Mouse (Mus musculus) midbrain, embryonic 11.5 days (tissue): ENCODE data around the gene Eps8l3. TPM values are rescaled to one million over a fixed set of nuclear protein-coding genes. Genes with fewer than 3 reads are reported as not detected.
A peak's percentile ranks its signal among the peaks of the same experiment; 100 is the strongest.

Experiments used
- ATAC-seq: fragments of 200-750 bp; cut with Nextera tagmentation; 2 replicates; pipeline ENCODE4 v1.8.0; 2017; ENCODE audit warnings: moderate TSS enrichment, moderate library complexity; ENCODE audit not compliant: low FRiP score
- DNase-seq: peaks from one replicate; pipeline ENCODE4 v3.0.0; 2015; ENCODE audit warnings: low spot score; ENCODE audit errors: missing footprints
- H3K27ac ChIP-seq: fragments of 300-500 bp; sonication (generic); 2 replicates; pipeline ENCODE4 v1.5.1; 2014; ENCODE audit warnings: low read depth, low read length
- H3K27me3 ChIP-seq: fragments of 300-500 bp; sonication (generic); 2 replicates; pipeline ENCODE4 v1.6.1; 2014; ENCODE audit warnings: mild to moderate bottlenecking, low read length, moderate library complexity, mixed read lengths; ENCODE audit not compliant: control insufficient read depth, insufficient read depth
- H3K36me3 ChIP-seq: fragments of 300-500 bp; sonication (generic); 2 replicates; pipeline ENCODE4 v1.6.1; 2014; ENCODE audit warnings: mild to moderate bottlenecking, low read length, moderate library complexity, mixed read lengths; ENCODE audit not compliant: control insufficient read depth, insufficient read depth
- H3K4me1 ChIP-seq: fragments of 300-500 bp; sonication (generic); 2 replicates; pipeline ENCODE4 v1.6.1; 2014; ENCODE audit warnings: low read length; ENCODE audit not compliant: control insufficient read depth, insufficient read depth
- H3K4me2 ChIP-seq: fragments of 300-500 bp; sonication (generic); 2 replicates; pipeline ENCODE4 v1.6.1; 2014; ENCODE audit warnings: mild to moderate bottlenecking, moderate library complexity
- H3K4me3 ChIP-seq: fragments of 300-500 bp; sonication (generic); 2 replicates; pipeline ENCODE4 v1.5.1; 2014; ENCODE audit warnings: low read depth, low read length
- H3K9ac ChIP-seq: fragments of 300-500 bp; sonication (generic); 2 replicates; pipeline ENCODE4 v1.6.1; 2014; ENCODE audit warnings: low read length
- H3K9me3 ChIP-seq: fragments of 300-500 bp; sonication (generic); 2 replicates; pipeline ENCODE4 v1.6.1; 2016; ENCODE audit warnings: low read length; ENCODE audit not compliant: control insufficient read depth
- WGBS: fragments of 180-500 bp; shearing (Covaris S2); extraction: QIAGEN DNeasy Blood & Tissue Kit; methylation state at CpG from one replicate; pipeline ENCODE4 v1.1.7; 2014; 5-methylcytosine and 5-hydroxymethylcytosine counted together
- polyA plus RNA-seq: library from polyadenylated mRNA; unstranded; fragments of >200 nt; fragmentation: Nextera tagmentation; extraction: Ambion mirVana; gene quantifications from 2 replicates; pipeline ENCODE4 v1.2.1, GENCODE M21; 2014

Eps8l3 gene
- polyA plus RNA-seq, 1 experiment from 2014 or later: not detected

DNA sequence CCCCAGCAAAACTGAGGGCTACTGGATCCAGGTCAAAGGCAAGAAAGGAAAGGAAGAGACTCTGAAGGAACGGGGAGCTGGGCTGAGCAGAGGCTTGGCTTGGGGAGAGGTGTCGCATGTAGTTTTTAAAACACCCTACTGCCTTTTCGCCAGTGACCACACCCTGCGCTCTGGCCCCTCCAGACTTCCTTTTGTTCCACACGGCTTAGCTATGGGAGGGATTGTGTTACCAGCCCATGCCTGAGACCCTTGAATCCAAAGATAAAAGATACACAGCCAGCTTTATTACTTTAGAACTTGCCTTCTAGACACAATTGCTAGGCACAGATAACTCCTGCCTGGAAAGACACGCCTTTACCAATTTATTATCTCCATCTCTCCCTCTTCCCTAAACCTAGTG is 28.9 kb downstream of the Eps8l3 start:
- DNase-seq: no peak
- Histone ChIP-seq H3K27me3 (no peaks in the 10 kb centered on the region), H3K4me3 (no peak overlapping the region), H3K9me3 (no peaks in the 10 kb centered on the region), H3K36me3 (no peaks in the 10 kb centered on the region), H3K9ac (no peak overlapping the region), H3K4me2 (no peak overlapping the region), H3K27ac (no peak overlapping the region), H3K4me1 (no peaks in the 10 kb centered on the region)
- ATAC-seq: no peak
- WGBS: 66% methylated on average over 6 of the region's 6 CpGs

DNA sequence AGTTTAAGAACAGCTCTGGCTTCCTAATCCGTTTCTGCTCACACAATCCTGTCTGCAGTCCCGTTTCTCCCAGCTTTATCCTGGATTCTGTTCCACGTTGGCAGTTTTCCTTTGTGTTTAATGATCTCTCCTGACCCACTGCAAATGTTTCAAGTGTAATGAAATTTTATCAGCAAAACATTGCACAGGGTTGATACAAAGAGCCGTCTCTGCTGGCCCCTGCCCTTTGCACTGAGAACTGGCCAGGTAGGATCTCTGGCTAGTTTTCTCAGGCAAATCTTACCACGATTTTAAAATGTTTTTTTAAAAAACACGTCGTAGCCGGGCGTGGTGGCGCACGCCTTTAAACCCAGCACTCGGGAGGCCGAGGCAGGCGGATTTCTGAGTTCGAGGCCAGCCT is 39.6 kb downstream of the Eps8l3 start:
- H3K4me3 ChIP-seq: no peak overlapping the region
- WGBS: 75% methylated on average over 15 of the region's 15 CpGs
- H3K27ac ChIP-seq: no peak overlapping the region
- H3K9me3 ChIP-seq: no peaks in the 10 kb centered on the region
- DNase-seq: no peak
- ATAC-seq: no peak
- no peaks in the 10 kb centered on the region for H3K27me3 ChIP-seq
- no peak overlapping the region for H3K4me2 ChIP-seq
- H3K36me3 ChIP-seq: no peaks in the 10 kb centered on the region
- H3K4me1 ChIP-seq: no peaks in the 10 kb centered on the region
- H3K9ac ChIP-seq: no peak overlapping the region

DNA sequence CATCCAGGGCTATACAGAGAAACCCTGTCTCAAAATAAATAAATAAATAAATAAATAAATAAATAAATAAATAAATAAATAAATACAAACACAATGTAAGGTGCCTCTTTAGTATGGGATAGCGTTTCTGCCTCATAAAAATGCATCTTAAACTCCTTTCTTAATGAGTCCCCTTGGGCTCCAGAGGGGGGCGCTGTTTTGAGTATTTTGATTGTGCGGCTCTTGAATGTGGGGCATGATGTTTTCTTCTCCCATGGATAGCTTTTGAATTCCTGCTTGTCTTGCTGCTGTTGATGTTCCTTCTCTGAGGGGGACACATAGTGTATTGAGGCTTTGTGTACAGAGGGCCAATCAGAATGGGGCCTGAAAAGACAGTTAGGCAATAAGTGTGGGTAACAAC is 40.1 kb downstream of the Eps8l3 start:
- Histone ChIP-seq H3K36me3 (no peaks in the 10 kb centered on the region), H3K9me3 (no peaks in the 10 kb centered on the region), H3K4me3 (no peak overlapping the region), H3K4me1 (no peaks in the 10 kb centered on the region), H3K27ac (no peak overlapping the region), H3K9ac (no peak overlapping the region), H3K27me3 (no peaks in the 10 kb centered on the region), H3K4me2 (no peak overlapping the region)
- DNase-seq (no peak), ATAC-seq (no peak)
- 80% methylated on average over 3 of the region's 3 CpGs for WGBS

DNA sequence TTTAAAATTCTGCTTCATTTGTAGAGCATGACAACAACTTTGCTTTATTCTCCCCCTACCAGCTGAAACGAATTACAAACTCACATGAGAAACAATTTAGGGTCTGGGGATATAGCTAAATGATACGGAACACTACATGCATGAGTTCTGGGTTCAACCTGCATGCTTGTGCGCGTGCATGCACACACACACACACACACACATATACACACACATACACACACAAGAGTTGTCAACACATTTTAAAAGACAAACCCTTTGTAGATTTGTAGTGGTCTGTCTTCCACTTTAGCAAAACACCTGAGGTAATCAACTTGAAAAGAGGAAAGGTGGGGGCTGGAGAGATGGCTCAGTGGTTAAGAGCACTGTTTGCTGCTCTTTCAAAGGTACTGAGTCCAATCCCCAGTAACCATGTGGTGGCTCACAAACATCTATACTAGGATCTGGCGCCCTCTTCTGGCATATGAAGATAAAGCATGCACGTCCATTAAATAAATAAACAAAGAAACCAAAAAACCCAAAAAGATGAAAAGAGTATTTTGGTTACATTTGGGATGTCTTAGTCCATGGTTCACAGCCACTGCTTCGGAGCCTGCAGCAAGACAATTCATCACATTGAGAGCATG is 40.9 kb downstream of the Eps8l3 start:
- Histone ChIP-seq H3K4me2 (no peak overlapping the region), H3K4me3 (no peak overlapping the region), H3K9me3 (no peaks in the 10 kb centered on the region), H3K9ac (no peak overlapping the region), H3K27ac (no peak overlapping the region), H3K4me1 (no peaks in the 10 kb centered on the region), H3K27me3 (no peaks in the 10 kb centered on the region), H3K36me3 (no peaks in the 10 kb centered on the region)
- ATAC-seq: peak; percentile 58; the same call in 1 of the 2 replicates
- 57% methylated on average over 7 of the region's 7 CpGs for WGBS
- DNase-seq: peak; percentile 92

DNA sequence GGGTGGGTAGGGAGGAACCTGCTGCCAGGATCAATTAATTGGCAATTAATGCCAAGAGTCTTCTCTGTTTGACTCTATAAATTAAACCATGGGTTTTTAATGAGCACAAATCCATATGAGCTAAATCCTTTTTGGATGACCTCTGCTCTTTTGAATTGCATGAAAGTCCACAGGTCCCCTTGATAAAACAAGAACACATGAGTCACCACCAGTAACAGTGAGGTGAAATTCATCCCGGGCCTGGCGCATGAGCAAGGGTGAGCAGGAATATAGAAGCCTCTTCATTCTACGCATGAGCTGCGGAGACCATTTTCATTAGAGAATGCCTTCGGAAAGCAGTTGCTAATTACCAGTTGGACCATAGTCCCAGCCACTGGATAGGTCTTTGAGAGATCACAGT is 43.3 kb downstream of the Eps8l3 start:
- no peak for ATAC-seq
- no peaks in the 10 kb centered on the region for H3K36me3 ChIP-seq
- WGBS: 95% methylated on average over 5 of the region's 5 CpGs

DNA sequence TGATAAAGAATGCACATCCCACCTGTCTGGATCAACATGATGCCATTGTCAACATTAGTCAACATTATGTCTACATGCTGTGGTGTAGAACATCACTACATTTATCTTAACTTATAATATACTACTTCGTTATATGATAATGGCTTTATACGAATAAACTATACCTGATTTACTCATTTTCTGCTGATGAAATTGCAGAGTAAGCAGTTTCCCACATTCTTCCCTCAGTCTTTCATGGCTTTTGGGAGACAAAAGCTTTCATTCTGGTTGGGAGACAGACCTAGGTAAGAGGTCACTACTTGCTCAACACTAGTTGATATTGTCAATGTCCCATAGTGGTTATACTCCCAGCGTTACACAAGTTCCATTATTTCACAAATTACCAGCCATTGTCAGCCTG is 48.3 kb downstream of the Eps8l3 start:
- DNase-seq (no peak), ATAC-seq (no peak)
- Histone ChIP-seq H3K27ac (no peak overlapping the region), H3K4me3 (no peak overlapping the region), H3K4me2 (no peak overlapping the region), H3K4me1 (no peaks in the 10 kb centered on the region), H3K9me3 (no peaks in the 10 kb centered on the region), H3K9ac (no peak overlapping the region), H3K27me3 (no peaks in the 10 kb centered on the region), H3K36me3 (no peaks in the 10 kb centered on the region)
- 89% methylated on average over 3 of the region's 3 CpGs for WGBS

More for the DNA sequence above, 43.3 kb downstream of the Eps8l3 start:
- no peak overlapping the region for H3K4me3 ChIP-seq
- H3K4me2 ChIP-seq: no peak overlapping the region
- no peak for DNase-seq
- no peak overlapping the region for H3K27ac ChIP-seq
- H3K9me3 ChIP-seq: no peaks in the 10 kb centered on the region
- H3K27me3 ChIP-seq: no peaks in the 10 kb centered on the region
- no peaks in the 10 kb centered on the region for H3K4me1 ChIP-seq
- no peak overlapping the region for H3K9ac ChIP-seq

DNA sequence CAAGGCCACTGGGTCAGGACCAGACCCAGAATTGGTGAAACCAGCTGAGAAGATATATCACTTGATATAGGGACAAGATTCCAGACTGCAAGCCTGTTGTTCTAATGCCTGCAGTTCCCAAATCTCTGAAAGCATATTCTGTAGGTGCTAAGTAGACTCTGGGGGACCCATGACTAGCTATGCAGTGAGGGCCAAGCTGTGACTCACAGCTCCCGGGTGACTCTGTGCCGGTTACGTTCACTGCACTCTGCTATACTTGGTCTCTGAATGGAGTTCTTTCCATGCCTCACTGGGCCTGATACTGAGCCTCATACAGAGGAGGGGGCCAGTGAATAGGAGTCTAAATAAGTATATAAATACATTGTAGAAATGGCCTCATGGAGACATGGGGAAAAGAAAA is 50.8 kb downstream of the Eps8l3 start:
- DNase-seq (no peak), ATAC-seq (no peak)
- no peak overlapping the region for H3K27ac ChIP-seq
- peaks cover 5% of the 10 kb centered on the region for H3K4me1 ChIP-seq
- H3K4me3 ChIP-seq: no peak overlapping the region
- H3K27me3 ChIP-seq: no peaks in the 10 kb centered on the region
- no peak overlapping the region for H3K9ac ChIP-seq
- H3K36me3 ChIP-seq: no peaks in the 10 kb centered on the region
- 76% methylated on average over 3 of the region's 3 CpGs for WGBS
- no peak overlapping the region for H3K4me2 ChIP-seq
- H3K9me3 ChIP-seq: no peaks in the 10 kb centered on the region

DNA sequence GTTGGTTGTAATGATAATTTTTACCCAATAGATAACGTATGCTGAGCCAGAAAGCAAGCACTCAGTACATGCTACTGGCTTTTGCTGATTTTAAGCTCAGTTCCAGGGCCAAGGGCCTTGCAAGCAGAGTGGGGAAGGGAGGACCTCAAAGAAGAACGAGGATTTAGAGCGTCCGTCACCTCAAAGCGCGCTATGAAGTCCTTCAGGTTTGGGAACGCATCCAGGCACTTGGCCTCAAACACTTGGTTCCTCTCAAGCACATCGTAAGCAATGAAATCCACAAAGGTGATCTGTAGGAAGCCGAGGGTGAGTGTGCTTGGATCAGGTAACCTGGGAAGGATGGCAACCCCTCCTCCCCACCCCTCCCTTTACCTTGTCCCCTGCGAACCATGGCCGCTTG is 51.7 kb downstream of the Eps8l3 start:
- no peak for ATAC-seq
- WGBS: 84% methylated on average over 11 of the region's 11 CpGs
- no peak overlapping the region for H3K27ac ChIP-seq
- no peaks in the 10 kb centered on the region for H3K9me3 ChIP-seq
- H3K27me3 ChIP-seq: no peaks in the 10 kb centered on the region
- no peak overlapping the region for H3K4me3 ChIP-seq
- H3K36me3 ChIP-seq: no peaks in the 10 kb centered on the region
- H3K9ac ChIP-seq: no peak overlapping the region
- no peak for DNase-seq
- H3K4me1 ChIP-seq: peaks cover 5% of the 10 kb centered on the region
- H3K4me2 ChIP-seq: no peak overlapping the region

DNA sequence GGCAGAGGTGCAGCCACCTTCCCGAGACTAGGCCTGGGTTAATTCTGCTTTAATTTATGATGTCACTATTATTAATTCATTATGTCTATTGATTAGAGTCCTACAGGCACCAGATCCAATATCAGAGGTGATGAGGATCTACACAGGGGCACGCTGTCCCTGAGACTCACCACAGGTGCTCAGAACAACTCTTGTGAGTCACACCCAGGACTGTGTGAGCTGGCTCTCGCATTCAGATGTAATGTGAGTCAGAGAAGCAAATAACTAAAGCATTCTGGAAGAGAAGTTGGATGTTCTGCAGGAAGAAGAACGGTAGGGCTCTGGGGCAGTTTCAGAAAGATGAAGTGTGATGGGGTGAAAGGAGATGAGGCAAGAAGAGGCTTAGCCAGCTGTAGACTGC is 52.2 kb downstream of the Eps8l3 start:
- no peak for ATAC-seq
- WGBS: 83% methylated on average over 4 of the region's 4 CpGs
- no peak overlapping the region for H3K27ac ChIP-seq

More for the DNA sequence above, 52.2 kb downstream of the Eps8l3 start:
- Histone ChIP-seq H3K4me3 (no peak overlapping the region), H3K9me3 (no peaks in the 10 kb centered on the region), H3K9ac (no peak overlapping the region), H3K27me3 (no peaks in the 10 kb centered on the region), H3K36me3 (no peaks in the 10 kb centered on the region), H3K4me1 (peaks cover 5% of the 10 kb centered on the region), H3K4me2 (no peak overlapping the region)
- no peak for DNase-seq
